Mouse (Mus musculus) heart, embryonic 13.5 days (tissue): ENCODE results near the gene Elovl7. TPM values are rescaled to one million over a fixed set of nuclear protein-coding genes. Genes with fewer than 3 reads are reported as not detected.

ENCODE experiments used
- ATAC-seq: fragments of 200-750 bp; cut with Nextera tagmentation; 2 replicates; pipeline ENCODE4 v1.8.0; 2017; ENCODE audit warnings: moderate TSS enrichment; ENCODE audit not compliant: insufficient number of reproducible peaks, low FRiP score, low TSS enrichment; ENCODE audit errors: extremely low read depth
- H3K27ac ChIP-seq: fragments of 300-500 bp; sonication (generic); replicated peaks from 2 replicates; pipeline ENCODE4 v1.5.1; 2015; ENCODE audit warnings: moderate library complexity, mild to moderate bottlenecking, inconsistent platforms
- H3K27me3 ChIP-seq: fragments of 300-500 bp; sonication (generic); replicated peaks from 2 replicates; pipeline ENCODE4 v1.6.1; 2015; ENCODE audit warnings: mild to moderate bottlenecking, inconsistent platforms
- H3K36me3 ChIP-seq: fragments of 300-500 bp; sonication (generic); 2 replicates; pipeline ENCODE4 v1.6.1; 2015; ENCODE audit warnings: mild to moderate bottlenecking, inconsistent platforms
- H3K4me1 ChIP-seq: fragments of 300-500 bp; sonication (generic); 2 replicates; pipeline ENCODE4 v1.6.1; 2015; ENCODE audit warnings: inconsistent platforms
- H3K4me2 ChIP-seq: fragments of 300-500 bp; sonication (generic); 2 replicates; pipeline ENCODE4 v1.6.1; 2015; ENCODE audit warnings: inconsistent platforms, mild to moderate bottlenecking, moderate library complexity
- H3K4me3 ChIP-seq: fragments of 300-500 bp; sonication (generic); 2 replicates; pipeline ENCODE4 v1.5.1; 2015; ENCODE audit warnings: moderate library complexity, mild to moderate bottlenecking, inconsistent platforms
- H3K9ac ChIP-seq: fragments of 300-500 bp; sonication (generic); 2 replicates; pipeline ENCODE4 v1.6.1; 2015; ENCODE audit warnings: inconsistent platforms, mild to moderate bottlenecking, moderate library complexity
- H3K9me3 ChIP-seq: fragments of 300-500 bp; sonication (generic); 2 replicates; pipeline ENCODE4 v1.6.1; 2016; ENCODE audit warnings: inconsistent platforms
- WGBS: fragments of 180-500 bp; shearing (Covaris S2); methylation state at CpG from one replicate; pipeline ENCODE4 v1.1.7; 2015; ENCODE audit warnings: mixed read lengths; 5-methylcytosine and 5-hydroxymethylcytosine counted together
- polyA plus RNA-seq: library from polyadenylated mRNA; unstranded; fragments of >200 nt; fragmentation: Nextera tagmentation; extraction: Ambion mirVana; gene quantifications from 2 replicates; pipeline ENCODE4 v1.2.1, GENCODE M21; 2015

Gene Elovl7
- polyA plus RNA-seq, 1 experiment from 2014 or later: 2.4 TPM

DNA sequence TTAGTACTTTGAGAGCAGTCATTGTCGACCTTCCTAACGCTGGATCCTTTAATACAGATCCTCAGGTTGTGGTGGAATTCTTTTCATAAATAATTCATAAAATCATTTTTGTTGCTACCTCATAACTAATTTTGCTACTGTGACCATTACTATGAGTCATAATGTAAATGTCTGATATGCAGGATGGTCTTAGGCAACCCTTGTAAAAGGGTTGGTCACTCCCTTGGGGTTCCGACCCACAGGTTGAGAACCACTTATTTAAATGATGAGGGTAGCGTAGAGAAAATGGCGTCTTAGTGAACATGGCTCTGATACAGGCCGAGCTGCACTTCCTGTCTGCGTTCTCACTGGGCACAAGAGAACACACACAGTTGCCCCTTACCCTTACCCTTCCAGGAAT, 63.1 kb downstream of the Elovl7 start:
- Histone ChIP-seq H3K9ac (no peak overlapping the region), H3K36me3 (no peaks in the 10 kb centered on the region), H3K4me3 (no peak overlapping the region), H3K4me1 (peaks cover 8% of the 10 kb centered on the region), H3K27ac (no peak overlapping the region), H3K4me2 (no peak overlapping the region), H3K27me3 (peaks cover 29% of the 10 kb centered on the region), H3K9me3 (no peaks in the 10 kb centered on the region)
- 79% methylated on average over 7 of the region's 7 CpGs for WGBS
- ATAC-seq: no peak

DNA sequence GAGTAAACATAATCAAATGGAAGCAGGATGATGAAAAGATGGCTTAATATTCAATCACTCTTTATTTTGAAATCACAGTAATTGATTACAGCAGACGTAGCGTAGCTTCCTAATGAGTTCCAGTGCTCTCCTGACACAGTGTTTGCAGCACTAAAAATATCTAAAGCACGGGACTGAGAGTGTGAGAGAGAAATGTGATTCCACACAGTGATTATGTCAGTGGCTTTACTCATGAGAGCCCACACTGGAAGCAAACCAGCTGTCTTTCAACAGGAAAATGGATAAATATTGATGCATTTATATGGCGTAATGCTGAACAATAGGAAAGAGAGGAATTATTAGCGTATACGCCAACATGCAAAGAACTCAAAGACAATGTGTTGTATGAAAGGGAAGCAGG, 64.4 kb downstream of the Elovl7 start:
- peaks cover 35% of the 10 kb centered on the region for H3K27me3 ChIP-seq
- no peak overlapping the region for H3K4me3 ChIP-seq
- ATAC-seq: no peak
- H3K27ac ChIP-seq: no peak overlapping the region
- H3K9ac ChIP-seq: no peak overlapping the region
- 56% methylated on average over 6 of the region's 6 CpGs for WGBS
- H3K9me3 ChIP-seq: no peaks in the 10 kb centered on the region
- no peaks in the 10 kb centered on the region for H3K36me3 ChIP-seq
- H3K4me1 ChIP-seq: peaks cover 6% of the 10 kb centered on the region
- H3K4me2 ChIP-seq: peak overlapping the region; percentile 18

DNA sequence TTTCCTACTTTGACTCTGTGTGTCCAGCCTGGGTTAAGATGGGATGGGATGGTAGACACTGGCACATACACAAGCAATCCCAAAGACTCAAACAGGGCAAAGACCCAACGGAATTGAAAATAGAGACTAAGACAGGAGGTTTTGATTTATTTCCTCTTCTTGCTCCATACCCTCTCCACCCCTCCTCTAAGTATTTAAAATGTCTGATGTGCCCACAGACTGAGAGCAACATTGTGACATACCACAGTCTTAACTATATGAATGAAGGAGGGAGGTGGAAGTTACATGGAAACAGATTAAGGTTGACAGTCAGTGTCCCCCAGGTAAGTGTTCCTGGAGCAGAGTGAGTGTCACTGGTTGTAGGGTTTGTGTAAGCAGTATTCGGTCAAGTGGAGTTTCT, 70.1 kb downstream of the Elovl7 start:
- 74% methylated on average over 2 of the region's 2 CpGs for WGBS

DNA sequence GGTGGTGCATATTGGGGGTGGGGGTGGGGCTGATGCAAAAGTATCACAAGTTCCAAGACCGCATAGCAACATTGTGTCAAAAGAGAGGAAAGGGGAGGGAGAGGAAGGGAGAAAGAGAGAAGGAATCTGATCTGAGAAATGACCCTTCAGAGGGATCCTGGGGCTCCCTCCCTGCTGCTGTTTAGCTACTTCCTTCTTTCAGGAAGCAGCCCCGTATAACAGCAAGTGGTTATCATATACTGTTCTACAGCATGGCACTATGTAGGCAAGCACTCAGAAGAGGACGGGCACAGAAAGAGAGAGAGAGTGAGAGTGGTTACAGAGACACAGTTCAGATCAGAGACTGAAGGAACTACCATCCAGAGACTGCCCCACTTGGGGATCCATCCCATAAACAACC, 73.7 kb downstream of the Elovl7 start:
- no peak for ATAC-seq
- 43% methylated on average over 3 of the region's 3 CpGs for WGBS
- H3K36me3 ChIP-seq: no peaks in the 10 kb centered on the region

More for the DNA sequence above, 70.1 kb downstream of the Elovl7 start:
- Histone ChIP-seq H3K9me3 (no peaks in the 10 kb centered on the region), H3K27me3 (peaks cover 68% of the 10 kb centered on the region), H3K4me3 (no peak overlapping the region), H3K9ac (no peak overlapping the region), H3K36me3 (no peaks in the 10 kb centered on the region), H3K4me1 (no peaks in the 10 kb centered on the region), H3K27ac (no peak overlapping the region), H3K4me2 (no peak overlapping the region)
- ATAC-seq: no peak

DNA sequence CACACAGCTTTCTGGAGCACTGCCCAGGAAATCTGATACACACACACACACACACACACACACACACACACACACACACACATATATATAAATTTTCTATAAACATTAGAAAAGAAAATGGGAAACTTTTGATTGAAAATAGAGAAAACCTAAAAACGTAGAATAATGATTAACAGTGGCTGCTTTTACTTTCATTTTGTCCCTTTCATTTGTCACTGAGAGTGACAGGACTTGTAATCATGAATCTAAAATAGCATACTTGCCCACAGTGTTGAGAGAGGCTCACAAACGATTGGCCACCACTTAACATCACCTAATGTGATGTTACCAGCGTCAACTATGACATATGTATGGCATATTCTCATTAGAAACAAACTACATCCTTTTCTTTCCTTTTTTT, 75.2 kb downstream of the Elovl7 start:
- WGBS: 66% methylated on average over 3 of the region's 3 CpGs
- Histone ChIP-seq H3K27ac (no peak overlapping the region), H3K27me3 (peaks cover 61% of the 10 kb centered on the region), H3K36me3 (no peaks in the 10 kb centered on the region), H3K4me1 (no peaks in the 10 kb centered on the region), H3K4me3 (no peak overlapping the region), H3K9me3 (no peaks in the 10 kb centered on the region), H3K9ac (no peak overlapping the region), H3K4me2 (no peak overlapping the region)
- ATAC-seq: no peak

More for the DNA sequence above, 73.7 kb downstream of the Elovl7 start:
- Histone ChIP-seq H3K9ac (no peak overlapping the region), H3K9me3 (no peaks in the 10 kb centered on the region), H3K4me3 (no peak overlapping the region), H3K27me3 (peaks cover 65% of the 10 kb centered on the region), H3K4me2 (no peak overlapping the region), H3K27ac (no peak overlapping the region), H3K4me1 (no peaks in the 10 kb centered on the region)

DNA sequence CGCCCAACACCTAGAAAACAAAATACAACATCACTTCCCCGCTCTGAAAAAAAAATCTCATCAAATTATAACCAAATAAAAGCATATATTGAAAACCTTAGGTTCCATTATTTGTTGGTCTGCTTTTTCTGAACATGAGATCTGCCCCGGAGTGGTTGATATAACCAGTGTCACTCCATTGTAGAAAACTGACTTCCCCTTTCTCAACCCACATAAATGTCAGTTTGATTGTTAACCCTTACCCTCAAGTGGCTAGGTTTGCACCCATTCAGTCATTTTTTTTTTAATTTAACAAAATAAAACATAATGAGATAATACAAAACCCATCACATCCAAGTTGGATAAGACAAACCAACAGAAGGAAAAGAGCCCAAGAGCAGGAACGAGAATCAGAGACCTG, 76.1 kb downstream of the Elovl7 start:
- Histone ChIP-seq H3K4me2 (no peak overlapping the region), H3K4me1 (no peaks in the 10 kb centered on the region), H3K27ac (no peak overlapping the region), H3K27me3 (peaks cover 56% of the 10 kb centered on the region), H3K4me3 (no peak overlapping the region), H3K9me3 (no peaks in the 10 kb centered on the region), H3K36me3 (no peaks in the 10 kb centered on the region), H3K9ac (no peak overlapping the region)
- no peak for ATAC-seq
- 79% methylated on average over 4 of the region's 4 CpGs for WGBS

DNA sequence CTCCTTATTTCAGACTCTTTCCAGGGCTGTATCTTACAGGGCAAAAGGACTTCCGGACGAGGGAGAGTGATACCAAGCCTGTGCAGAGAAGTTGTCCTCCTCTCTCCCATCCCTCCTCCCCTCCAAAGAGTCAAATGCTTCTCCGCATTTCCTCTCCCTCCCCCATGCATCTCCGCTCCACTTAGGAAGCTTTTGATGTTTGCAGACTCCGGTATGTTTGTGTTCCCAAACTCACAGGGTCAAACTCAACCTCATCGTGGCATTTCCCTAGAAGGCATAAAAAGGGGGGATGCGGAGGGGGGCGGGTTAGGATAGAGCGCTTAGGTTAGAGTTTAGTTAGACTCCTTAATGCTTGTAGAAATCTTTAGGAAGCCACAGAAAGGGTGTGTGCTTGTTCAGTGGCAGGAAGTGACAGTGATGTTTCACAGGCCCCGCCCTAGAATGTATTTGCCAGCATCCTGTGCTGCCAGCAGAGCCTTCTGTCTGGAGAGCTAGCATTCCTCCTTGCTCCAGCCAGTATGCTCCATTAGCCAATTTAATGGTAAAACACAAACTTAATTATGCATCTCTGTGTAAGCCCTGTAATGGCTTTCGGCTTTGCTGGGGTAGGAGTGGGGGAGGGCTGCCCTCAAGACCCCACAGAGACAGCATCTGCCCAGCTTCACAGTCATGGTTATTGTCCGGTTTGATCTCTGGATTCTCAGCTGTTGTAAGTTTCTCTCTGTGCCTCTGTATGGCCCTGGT, 83.3 kb downstream of the Elovl7 start:
- H3K4me2 ChIP-seq: peak overlapping the region; percentile 75
- no peaks in the 10 kb centered on the region for H3K36me3 ChIP-seq
- peak overlapping the region; percentile 61 for H3K27ac ChIP-seq
- peak overlapping the region; percentile 71 for H3K9ac ChIP-seq
- WGBS: 6% methylated on average over 12 of the region's 12 CpGs
- H3K9me3 ChIP-seq: no peaks in the 10 kb centered on the region
- peaks cover 19% of the 10 kb centered on the region for H3K4me1 ChIP-seq
- H3K27me3 ChIP-seq: peaks cover 47% of the 10 kb centered on the region
- peak overlapping the region; percentile 47 for H3K4me3 ChIP-seq
- no peak for ATAC-seq

DNA sequence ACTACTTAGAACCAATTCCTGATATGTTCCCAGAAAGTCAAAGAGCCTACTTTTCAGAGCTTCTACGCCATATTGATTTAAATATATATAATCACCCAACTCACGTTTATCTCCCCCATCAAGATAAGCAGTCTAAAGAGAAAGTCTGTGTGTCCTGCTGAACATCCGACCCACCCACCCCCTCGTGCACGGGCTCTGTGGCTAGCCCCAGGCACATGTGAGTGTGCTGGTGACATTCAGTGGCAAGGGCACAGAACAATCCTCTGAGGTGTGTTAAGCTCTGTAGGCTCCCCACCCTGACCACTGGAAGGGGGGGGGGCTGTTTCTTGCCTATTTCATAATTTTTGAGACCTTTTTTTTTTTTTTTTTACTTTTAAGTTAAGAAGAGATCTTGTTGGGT, 84.0 kb downstream of the Elovl7 start:
- Histone ChIP-seq H3K9ac (no peak overlapping the region), H3K4me2 (no peak overlapping the region), H3K9me3 (no peaks in the 10 kb centered on the region), H3K4me3 (no peak overlapping the region), H3K27me3 (peaks cover 48% of the 10 kb centered on the region), H3K4me1 (peaks cover 19% of the 10 kb centered on the region), H3K36me3 (no peaks in the 10 kb centered on the region), H3K27ac (peak overlapping the region; percentile 61)
- 38% methylated on average over 5 of the region's 5 CpGs for WGBS
- no peak for ATAC-seq

DNA sequence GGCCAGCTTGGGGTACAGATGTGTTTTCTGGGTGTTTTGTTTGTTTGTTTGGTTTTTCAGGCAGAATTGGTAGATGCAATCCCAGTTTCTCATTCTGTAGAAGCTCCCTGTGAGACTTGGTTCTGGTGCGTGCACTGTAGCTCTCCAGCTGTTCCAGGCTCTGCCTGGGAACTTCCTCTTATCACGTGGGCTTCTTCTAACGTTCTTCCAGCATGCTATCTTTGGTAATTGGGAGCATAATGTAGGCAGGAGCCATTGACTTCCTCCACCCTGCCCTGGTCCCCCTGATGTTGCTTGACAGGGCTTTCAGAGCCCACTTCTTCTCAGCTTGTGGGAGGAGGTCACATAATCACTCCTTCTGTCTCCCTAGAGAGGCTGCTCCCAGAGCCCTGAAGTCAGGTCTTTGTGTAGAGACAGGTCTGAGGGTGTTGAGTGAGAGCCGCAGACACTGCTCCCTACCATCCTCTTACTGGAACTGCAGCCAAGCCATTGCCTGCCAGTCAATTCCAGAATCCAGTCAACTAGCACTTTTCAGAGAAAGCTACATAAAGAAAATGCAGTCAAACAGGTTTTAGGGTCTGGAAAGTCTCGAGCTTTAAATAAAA, 86.2 kb downstream of the Elovl7 start:
- H3K4me3 ChIP-seq: no peak overlapping the region
- H3K36me3 ChIP-seq: no peaks in the 10 kb centered on the region
- H3K27ac ChIP-seq: no peak overlapping the region
- ATAC-seq: no peak
- H3K9ac ChIP-seq: no peak overlapping the region; the same call in 1 of the 2 replicates
- H3K4me1 ChIP-seq: peaks cover 19% of the 10 kb centered on the region
- no peak overlapping the region for H3K4me2 ChIP-seq
- no peaks in the 10 kb centered on the region for H3K9me3 ChIP-seq
- peaks cover 64% of the 10 kb centered on the region for H3K27me3 ChIP-seq
- WGBS: 15% methylated on average over 5 of the region's 5 CpGs

DNA sequence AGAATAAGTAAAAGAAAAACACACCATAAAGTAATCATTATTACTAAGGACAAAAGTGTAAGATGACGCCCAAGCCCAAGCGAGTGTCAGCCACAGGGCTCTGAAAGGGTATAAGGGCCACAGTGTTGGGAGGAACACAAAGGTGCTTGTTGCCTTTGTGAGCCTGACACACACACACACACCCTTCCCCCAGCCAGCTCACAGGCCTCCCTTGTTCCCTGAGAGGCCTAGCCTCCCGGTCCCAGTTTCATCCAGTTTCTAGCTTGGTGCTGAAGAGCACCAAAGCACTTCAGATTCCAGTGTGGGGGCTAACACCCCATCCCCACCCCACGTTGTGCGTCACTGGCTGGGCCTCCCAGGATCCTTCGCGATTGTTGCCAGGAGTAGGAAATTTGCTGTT, 87.2 kb downstream of the Elovl7 start:
- Histone ChIP-seq H3K4me3 (no peak overlapping the region), H3K27ac (no peak overlapping the region), H3K9ac (no peak overlapping the region), H3K4me2 (no peak overlapping the region), H3K27me3 (peaks cover 67% of the 10 kb centered on the region), H3K4me1 (peaks cover 19% of the 10 kb centered on the region), H3K36me3 (no peaks in the 10 kb centered on the region), H3K9me3 (no peaks in the 10 kb centered on the region)
- ATAC-seq: no peak
- 61% methylated on average over 7 of the region's 7 CpGs for WGBS

DNA sequence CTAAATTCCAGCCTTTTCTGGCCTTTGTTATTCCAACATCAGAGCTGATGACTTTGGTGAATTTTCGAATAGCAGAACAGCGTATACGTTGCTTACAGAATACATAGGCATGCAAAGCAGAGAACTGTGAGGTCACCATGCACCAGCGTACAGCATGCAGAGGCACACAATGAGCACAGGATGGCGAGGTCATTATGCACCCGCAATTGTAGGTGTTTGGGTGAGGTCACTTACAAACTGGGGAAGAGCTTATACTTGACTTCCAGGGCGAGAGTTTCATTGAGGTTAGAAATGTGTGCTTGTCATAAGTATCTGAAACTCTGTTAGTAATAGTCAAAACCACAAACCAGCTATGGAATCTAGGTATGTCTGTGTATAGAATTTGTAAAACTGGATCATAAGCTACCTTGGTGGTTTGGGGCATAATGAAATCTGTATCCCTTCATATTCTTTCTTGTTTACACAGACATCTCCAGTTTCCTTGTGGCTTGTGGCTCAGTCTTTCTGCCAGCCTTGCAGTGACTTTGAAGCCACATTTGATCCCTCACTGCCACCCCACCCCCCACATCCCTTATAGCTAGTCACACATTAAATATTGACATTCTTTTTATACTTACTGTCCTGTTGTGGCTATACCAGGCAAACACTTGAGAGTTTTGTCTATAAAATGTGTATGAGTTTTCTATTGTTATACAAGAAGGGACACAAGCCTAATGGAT, 88.9 kb downstream of the Elovl7 start:
- Histone ChIP-seq H3K4me3 (no peak overlapping the region), H3K9me3 (no peaks in the 10 kb centered on the region), H3K27me3 (peaks cover 73% of the 10 kb centered on the region), H3K4me1 (peaks cover 5% of the 10 kb centered on the region), H3K36me3 (no peaks in the 10 kb centered on the region), H3K27ac (no peak overlapping the region), H3K4me2 (no peak overlapping the region), H3K9ac (no peak overlapping the region)
- ATAC-seq: no peak
- WGBS: 77% methylated on average over 7 of the region's 7 CpGs
